Mouse (Mus musculus) cerebellum, postnatal 36 days (tissue): Measurements from ENCODE around the gene Slc25a30.
"Not testable (repeated sequence)": the region's sequence is repeated elsewhere in the genome, so short reads cannot be mapped to it uniquely, and the experiment has no call there.

Source experiments
- DNase-seq, 2 experiments: peaks; one replicate each; pipeline ENCODE4 v3.0.0; 2021 to 2022; ENCODE audit warnings: mixed read lengths in 2 of 2

Slc25a30 gene

DNA sequence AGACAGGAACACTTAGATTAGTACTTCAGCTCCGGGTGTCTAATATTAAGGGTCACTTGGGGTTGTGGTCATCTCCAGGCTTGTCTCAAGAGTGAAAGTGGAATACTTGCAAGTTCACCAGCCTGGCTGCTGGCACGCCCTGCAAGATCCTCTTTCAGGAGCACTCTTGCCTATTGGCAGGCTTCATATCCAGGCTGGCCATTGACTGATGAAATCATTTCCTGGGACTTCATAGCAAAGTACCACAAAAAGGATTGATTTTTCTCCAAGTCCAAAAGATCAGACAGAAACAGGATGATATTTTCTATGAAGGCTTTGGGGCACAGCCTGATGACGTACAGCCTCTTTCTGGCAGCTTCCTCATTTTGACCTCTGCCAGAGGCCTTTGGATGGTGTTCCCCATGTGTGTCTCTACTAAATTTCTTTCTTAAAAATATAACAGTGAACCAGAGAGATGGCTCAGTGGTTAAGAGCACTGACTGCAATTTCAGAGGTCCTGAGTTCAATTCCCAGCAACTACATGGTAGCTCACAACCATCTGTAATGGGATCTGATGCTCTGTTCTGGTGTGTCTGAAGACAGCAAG, 3.7 kb upstream of the Slc25a30 start:
- DNase-seq = no peak

DNA sequence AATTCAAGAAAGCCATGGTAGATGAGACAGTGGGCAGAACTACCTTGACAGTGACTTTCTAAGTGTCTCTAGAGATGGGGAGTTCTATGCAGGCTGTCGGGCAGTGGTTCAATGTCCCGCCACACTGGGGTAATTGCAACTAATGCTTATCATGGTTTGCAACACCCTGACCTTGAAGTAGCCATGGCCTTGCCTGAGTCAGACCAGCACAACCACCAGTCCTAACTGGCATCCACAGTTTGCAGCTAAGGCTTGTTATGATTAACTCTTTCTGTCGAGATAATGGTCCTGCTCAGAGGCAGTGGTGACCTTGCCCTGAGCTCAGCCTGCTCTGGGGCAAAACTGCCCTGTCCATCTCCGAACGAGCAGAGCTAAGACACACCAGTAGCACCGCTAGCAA, 2.5 kb upstream of the Slc25a30 start:
- no peak for DNase-seq

DNA sequence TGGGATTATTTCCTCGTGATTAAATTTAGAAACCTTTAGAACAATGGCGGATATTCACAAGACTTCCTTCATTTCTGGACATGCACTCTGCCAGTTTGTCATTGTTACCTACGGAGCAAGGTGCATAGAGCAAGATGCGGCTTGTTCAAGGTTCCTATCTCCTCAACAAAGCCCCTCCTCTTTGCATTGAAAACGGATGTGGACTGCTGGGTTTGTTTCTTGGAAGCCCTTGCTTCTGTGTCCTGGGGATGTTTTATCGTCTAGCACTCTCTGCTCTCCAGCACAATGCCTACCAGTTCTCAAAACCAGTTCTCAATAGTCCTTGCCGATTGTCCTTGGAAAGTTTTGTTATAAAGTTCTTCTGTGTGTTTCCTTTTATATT, 948 bp upstream of the Slc25a30 start:
- no peak for DNase-seq

DNA sequence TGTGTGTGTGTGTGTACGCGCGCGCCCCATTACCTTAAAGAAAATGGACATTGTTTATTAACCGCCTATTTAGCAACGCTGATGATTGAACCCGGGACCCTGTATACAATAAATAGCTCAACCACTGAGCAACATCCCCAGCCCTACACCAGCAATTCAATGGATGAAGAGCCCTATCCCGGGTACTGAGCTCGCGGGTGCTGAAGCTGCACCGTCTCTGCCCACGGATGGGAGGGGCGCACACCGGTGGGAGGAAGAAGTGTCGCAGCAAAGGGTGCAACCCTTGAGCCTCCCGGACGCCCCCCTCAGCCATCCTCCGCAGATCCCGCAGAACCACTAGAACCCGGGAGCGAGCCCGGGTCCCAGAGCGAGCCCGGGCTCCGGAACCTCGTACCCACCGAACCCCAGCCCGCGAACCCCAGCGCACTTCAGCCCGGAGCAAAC, 391 bp downstream of the Slc25a30 start:
- no peak for DNase-seq

DNA sequence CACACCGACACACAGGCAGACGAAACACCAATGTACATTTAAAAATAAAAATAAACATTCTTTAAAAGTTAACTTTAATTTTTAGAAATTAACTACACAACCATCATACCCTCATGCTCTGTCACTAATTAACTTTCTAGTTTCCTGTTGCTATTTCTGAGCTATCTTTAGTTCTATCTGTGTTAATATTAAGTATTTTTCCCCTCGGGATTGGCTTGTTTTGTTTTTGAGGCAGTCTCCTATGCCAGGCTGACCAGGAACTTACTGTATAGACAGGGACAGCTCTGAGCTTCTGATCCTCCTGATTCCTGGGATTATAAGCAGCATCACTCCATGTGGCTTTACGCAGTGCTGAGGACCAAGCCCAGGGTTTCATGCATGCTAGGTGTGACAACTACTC, 6.9 kb downstream of the Slc25a30 start:
- no peak for DNase-seq

DNA sequence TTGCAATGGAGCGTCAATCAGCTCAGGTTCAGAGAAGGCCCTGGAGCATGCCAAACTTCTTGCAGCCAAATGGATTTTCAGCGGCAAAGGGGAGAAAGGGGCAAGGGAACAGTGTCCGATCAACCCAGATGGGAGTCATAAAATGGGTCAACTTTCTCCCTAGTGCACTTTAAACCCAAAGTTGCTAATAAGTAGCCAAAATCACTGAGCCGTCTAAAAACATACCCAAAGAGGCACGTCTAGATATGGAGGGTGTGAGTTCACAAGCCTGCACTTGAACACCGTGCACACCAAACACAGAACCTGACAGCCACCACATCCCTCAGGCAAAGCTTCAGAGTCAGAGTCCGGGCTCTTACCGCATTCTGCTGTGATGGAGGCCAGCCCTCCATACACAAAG, 10.2 kb downstream of the Slc25a30 start:
- DNase-seq = no peak

DNA sequence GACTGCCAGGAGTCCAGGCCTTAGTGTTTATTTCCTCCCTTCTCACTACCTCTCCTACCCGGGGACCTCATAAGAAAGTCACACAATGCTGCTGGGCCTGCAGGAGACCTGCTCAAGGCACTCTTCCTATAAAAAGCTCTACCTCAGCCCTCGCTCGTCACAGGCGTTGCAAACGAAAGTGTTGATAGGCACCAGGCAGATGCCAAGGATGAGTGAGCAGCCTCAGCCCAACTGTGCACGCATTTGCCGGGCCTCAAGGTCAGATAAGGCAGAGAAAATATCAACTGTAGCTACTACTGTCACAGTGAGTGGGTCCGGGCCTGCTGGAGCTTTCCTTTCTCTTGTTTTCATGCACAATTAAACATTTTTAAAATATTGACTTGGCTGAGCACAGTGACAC, 13.4 kb downstream of the Slc25a30 start:
- DNase-seq = no peak

DNA sequence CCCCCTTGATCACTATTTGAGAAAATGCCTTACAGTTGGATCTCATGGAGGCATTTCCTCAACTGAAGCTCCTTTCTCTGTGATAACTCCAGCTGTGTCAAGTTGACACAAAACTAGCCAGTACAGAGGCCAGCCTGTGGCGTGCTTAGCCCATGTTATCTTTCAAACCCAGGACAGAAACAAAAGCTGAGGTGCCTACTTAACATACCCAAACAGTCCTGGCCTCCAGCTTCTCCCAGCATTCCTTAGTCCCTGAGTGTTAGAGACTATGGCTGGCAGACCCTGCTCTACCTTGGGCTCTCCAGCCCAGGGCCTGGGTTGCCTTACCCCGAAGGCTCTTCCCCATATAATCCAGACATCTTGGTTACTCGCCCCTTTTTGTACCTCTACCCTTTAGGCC, 14.4 kb downstream of the Slc25a30 start:
- DNase-seq = not testable (repeated sequence)

DNA sequence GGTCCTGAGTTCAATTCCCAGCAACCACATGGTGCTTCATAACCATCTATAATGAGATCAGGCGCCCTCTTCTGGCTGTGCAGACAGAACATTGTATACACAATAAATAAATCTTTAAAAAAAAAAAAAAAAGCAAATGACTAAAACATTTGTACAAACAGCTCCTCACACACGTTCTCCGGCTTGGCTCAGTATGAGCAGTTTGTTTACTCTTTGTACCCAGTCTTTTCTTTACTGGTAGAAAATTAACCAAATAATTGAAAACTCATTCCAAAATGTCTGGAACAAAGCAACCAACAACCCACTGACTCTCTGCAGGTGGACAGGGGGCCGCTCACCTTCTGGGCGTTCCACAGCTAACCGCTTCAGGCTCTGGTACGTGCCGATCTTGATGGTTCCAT, 15.7 kb downstream of the Slc25a30 start:
- no peak for DNase-seq

DNA sequence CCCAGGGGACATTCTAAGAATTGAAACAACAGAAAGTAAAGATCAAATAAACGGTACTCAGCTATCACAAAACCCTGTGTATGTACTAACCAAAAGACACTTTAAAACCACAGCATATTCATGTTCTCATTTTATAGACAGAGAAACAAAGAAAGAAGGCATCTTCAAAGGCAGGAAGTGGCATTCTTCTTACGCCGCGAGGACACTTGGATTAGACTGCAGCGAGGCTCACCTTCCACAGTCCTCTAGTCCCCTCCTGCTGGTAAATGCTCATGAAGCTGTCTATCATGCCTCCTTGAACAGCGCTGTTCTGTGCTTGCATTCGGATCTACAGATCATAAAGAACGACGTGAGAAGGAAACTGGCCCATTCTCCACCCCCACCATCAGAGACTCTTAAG, 17.5 kb downstream of the Slc25a30 start:
- DNase-seq = no peak

DNA sequence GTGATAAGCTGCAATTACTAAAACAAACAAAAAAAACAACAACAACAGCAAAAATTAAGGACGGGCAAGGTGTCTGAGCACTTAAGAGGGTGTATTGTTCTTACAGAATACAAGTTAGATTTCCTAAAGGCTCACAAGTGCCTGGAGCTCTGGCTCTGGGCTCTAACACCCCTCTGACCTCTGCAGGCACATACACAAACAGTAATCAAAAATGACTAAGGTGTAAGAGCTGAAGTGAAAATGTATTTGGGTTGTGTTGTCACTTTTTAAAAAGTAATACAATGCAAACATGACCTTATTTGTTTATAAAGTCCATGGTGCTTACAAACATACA, 18.6 kb downstream of the Slc25a30 start:
- no peak for DNase-seq

DNA sequence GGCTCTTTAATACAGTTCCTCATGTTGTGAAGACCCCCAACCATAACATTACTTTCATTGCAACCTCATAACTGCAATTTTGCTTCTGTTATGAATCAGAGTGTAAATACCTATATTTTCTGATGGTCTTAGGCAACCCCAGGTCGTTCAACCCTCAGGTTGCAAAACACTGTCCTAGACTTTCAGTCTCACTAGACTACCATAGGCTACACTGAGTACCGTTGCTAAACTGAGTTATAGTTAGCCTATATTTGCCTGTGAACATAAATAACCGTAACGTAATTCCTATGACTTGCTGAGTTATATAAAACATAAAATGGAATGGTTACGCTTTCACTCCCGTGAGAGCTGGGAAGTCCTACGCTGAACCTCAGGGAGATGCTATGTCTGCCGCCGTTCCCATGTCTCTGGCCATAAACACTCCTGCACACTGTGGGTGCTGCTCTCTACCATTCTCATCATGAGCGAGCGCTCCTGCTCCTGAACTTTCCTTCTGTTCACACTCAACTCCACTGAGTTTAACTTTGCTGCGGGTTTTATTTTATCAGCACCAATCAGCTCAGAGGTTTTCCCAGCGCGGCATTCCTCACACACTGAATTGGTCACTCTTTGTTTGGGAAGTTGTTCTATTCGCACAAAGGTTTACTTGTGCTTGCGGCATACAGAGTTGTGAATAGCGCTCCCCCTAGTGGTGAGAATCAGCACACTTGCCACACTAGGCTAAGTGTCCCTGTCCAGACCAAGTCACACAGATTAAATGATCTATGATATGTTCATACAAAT, 19.2 kb downstream of the Slc25a30 start:
- peak; percentile 68 to 75 for DNase-seq

DNA sequence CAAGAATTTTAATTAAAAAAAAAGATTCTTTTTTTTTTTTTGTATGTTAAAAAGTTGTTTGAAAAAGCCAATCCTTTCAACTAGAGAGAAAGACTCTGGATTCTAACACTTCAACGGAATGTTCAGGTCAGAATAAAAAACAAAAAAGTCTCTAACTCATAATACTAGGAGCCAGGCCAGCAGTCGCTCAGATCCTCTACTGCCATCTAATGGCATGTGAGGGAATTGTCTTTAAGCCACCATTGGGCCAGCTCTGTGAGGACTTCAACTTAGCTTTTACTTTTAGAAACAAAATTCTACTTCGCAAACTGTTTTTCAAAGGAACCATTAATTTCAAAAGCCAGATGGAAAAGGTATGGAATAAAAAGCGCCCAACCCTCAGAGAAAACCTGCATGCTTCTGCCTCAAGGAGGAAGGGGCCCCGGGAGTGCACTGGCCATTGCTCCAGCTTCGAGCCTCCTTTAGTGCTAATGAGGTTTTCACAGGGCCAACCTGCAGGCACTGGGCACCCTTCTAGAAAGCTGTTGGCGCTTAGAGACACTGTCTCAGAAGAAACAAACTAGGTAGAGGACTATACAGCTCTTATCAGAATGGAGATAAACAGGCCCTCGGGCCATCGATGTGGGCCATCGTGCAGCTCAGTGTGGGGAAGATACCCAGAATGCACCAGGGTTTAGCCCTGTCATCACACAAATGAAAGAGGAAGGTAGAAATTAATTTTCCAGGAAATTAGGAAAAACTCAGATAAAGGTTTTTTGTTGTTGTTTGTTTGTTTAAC, 25.6 kb downstream of the Slc25a30 start:
- peak; percentile 31 to 62 for DNase-seq

DNA sequence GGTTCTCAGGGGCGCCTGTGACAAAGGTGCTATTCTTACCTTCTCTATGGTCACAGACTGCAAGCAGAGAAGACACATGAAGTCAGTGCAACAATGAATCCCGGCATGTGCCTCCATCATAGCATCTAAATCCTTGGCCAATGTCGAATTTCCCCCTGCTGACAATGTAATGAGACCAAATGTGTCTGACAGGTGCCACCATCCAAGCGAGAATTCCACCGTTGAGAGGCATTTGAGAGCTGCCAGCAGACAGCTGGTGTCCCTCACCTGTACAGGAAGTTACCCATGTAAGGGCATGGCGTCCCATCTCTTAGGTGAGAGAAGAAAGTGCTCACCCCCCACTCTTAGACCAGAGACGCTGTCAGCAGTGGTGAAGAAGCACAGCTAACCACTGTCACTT, 28.4 kb downstream of the Slc25a30 start:
- peak; percentile 79 to 83 for DNase-seq

DNA sequence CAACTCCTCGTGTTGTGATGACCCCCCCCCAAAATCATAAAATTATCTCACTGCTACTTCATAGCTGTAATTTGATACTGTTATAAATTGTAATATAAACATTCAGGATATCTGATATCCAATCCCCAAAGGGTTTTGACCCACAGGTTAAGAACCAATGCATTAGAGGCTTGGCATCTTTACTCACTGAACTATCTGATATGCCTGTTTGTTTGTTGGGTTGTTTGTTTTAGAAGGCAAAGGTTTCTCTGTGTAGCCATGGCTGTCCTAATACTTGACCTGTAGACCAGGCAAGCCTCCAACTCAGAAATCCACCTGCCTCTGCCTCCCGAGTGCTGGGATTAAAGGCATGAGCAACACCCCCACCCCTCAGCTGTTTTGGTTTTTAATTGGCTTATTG, 29.0 kb downstream of the Slc25a30 start:
- no peak for DNase-seq

DNA sequence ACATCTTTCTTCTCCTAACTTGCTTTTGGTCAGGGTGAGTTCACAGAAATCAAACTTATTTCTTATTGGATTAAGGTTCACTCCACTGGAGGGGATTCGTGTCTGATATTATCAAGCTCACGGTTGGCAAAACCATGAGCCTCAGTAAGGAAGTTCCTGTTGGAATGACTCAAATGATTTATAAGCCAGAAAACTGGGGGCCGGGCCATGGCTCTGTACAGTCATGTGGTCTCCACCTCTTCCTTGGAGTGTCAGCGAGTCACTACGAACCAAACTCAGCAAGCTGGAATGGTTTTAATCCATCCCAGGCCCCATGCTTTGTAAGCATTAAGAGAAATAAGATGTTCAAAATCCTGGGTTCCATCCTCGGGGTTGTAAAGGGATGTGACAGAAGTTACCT, 29.9 kb downstream of the Slc25a30 start:
- no peak for DNase-seq

DNA sequence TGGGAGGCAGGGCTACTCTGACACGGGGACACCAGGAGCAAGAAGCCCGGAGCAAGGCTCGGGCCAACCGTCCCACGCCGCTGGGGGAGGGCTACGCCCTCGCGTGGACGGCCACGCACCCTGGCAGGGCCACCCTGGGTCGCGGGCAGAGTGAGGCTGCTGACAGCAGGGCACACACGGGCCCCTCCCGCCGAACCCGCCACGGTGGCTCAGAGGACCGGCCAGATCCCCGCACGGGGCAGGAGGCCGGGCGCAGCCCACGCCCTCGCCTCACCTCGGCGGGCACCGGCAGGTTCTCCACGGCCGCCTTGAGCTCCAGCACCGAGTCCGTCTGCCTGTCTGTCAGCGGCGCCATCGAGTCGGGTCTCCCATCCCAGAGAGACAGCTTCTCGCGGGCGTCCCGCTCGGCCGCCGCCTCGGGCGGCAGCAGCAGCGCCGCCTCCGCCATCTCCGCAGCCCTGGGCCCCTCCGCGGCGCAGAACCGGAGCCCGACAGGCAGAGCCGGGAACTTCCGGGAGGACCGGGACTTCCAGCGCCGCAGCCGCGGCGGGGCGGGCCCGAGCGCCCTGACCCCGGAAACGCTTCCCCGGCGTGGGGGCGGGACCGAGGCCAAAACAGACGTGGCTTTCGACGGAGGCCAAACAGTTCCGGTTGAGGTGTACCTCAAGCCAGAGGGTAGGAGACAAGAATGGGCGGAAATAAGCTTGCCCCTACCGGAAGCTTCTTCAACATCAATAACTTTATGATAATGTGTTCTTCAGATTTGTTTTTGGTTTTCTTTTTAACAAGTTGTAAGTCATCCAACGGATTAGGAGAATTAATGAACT, 32.6 kb downstream of the Slc25a30 start, which contains the start of gene Cog3:
TSS of gene Cog3 (minus strand) at position 527 of the 827 bp plus-strand sequence.
- DNase-seq = peak; percentile 97 to 98

DNA sequence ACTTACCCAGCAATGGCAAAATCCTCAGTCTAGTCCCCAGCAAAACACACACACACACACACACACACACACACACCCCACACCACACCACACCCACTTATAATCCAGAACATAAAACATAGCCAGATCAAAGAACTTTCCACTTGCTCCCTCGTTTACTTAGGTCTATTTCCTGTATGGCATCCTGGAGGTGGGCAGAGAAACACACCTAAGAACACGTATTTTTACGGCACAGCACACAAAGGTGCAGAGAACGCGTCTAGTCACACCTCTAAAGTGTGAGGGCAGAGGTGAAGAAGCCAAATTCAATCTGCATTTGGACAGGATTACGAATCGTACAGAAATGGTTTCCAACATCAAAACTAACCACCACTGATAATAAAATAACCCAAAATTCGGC, 33.6 kb downstream of the Slc25a30 start:
- no peak for DNase-seq

DNA sequence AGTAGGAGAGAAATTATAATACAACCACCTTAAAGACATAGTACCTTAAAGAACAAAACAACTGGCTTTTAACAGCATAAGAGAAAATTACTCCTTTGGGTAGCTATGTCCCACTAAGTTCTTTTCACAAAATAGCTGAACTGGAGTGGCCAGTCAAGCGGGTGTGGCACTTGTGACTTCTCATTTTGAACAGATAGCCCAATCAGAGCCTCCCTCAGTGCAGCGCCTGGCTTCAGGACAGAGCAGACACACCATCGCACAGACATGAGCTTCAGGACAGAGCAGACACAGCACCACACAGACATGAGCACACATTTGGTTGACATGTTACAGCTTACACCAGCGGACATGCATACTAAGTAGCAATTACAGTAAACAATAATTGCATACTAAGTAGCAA, 35.8 kb downstream of the Slc25a30 start:
- no peak for DNase-seq

DNA sequence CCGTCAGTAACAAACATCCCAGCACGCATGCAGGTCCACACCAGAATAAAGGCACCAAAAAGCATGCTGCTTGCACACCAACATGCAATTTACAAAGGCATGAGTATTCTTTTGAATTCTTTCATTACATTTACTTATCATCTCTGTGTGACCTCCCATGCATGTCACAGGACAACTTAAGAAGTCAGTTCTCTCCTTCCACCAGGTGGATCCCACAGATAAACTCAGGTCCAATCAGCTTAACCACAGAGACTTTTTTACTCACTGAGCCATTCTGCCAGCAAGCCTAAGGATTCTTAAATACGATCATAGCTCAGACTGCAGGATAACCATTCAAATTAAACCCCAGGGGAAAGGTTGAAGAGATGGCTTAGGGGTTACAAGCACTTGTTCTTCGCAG, 37.7 kb downstream of the Slc25a30 start:
- DNase-seq = no peak

DNA sequence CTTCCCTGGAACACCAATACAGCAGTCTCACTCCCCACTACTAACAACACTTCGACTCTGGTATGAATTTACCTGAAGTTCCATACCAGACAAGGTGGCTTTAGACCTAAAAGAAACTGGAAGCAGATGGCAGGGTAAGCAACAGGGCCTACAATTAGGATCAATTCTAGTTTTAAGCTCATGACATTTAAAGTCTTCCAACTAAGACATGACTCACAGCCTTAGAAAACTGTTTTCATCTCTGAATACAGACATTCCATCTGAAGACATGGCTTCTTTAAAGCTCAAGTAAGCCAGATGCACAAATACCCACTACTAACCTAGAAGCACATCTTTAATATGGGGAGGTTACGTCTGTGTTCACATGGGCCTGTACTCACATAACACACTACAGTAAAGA, 38.9 kb downstream of the Slc25a30 start:
- DNase-seq = no peak

DNA sequence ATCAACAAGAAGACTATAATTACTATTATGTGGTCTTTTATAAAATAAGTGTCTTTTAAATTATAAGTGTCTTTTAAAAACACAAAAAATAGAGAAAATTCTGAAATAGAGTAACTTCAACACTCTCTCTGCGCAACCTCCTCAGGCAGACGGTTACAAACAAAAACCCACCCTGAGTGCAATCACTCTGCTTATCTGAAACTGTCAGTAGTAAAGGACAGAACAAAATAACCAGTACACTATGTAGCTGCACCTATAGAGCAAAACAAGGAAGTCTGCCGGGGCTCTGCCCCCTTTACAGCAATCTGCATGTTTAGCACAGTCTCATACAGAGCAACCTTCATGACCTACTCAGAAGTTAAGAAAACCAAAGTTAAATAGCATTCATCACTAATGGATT, 44.9 kb downstream of the Slc25a30 start:
- DNase-seq = no peak

DNA sequence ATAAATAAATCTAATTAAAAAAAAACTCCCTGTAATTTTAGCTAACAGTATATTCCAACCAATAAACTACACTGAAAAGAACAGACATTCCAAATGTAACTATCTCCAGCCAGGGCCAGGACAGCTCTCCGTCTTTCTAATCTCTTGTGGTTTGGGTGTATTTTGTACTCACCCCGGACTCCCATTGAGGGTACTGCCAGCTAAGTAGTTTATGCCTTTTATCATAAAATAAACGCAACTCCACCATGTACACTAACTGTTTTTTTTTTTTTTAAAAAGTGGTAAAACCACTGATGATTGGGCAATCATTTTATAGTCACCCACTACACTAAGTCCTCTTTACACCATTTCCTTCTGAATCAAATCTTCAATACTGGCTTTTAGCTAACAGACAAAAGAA, 51.2 kb downstream of the Slc25a30 start:
- no peak for DNase-seq
